Mouse (Mus musculus): Measurements from ENCODE around the gene Omg.

Gene Omg

GRCm38 (mm10) chr11:79515798-79516197, 11.9 kb upstream of the Omg start:
- DNase-seq (ENCODE audit: low spot score) = no peak

- DNase-seq (ENCODE audit: low spot score) = no peak
Observed at GRCm38 (mm10) chr11:79515331-79515730, 11.4 kb upstream of the Omg start.

GRCm38 (mm10) chr11:79511970-79512369, 8.1 kb upstream of the Omg start:
- DNase-seq (ENCODE audit: low spot score) = no peak

- DNase-seq (ENCODE audit: low spot score) = no peak
Observed at GRCm38 (mm10) chr11:79504506-79504905, 622 bp upstream of the Omg start.

- no peak for DNase-seq (ENCODE audit: low spot score)
Observed at GRCm38 (mm10) chr11:79502917-79503316, 967 bp downstream of the Omg start.

GRCm38 (mm10) chr11:79494976-79495800, 8.7 kb downstream of the Omg start:
- no peak for DNase-seq (ENCODE audit: low spot score)

- no peak for DNase-seq (ENCODE audit: low spot score)
Observed at GRCm38 (mm10) chr11:79484721-79485120, 19.2 kb downstream of the Omg start.

- no peak for DNase-seq (ENCODE audit: low spot score)
Observed at GRCm38 (mm10) chr11:79483876-79484528, 19.9 kb downstream of the Omg start.

GRCm38 (mm10) chr11:79483392-79483791, 20.5 kb downstream of the Omg start:
- DNase-seq (ENCODE audit: low spot score) = no peak

GRCm38 (mm10) chr11:79468097-79468496, 35.8 kb downstream of the Omg start:
- DNase-seq (ENCODE audit: low spot score) = no peak

GRCm38 (mm10) chr11:79460756-79461450, 43.0 kb downstream of the Omg start:
- DNase-seq (ENCODE audit: low spot score) = no peak

GRCm38 (mm10) chr11:79459846-79460245, 44.0 kb downstream of the Omg start:
- DNase-seq (ENCODE audit: low spot score) = no peak

GRCm38 (mm10) chr11:79457928-79458327, 46.0 kb downstream of the Omg start:
- DNase-seq (ENCODE audit: low spot score) = no peak

- no peak for DNase-seq (ENCODE audit: low spot score)
Observed at GRCm38 (mm10) chr11:79452966-79453365, 50.9 kb downstream of the Omg start.

All from MN1 (cell line).